Mouse (Mus musculus) liver, postnatal 0 days (tissue): ENCODE results near the gene Nfix. TPM values are rescaled to one million over a fixed set of nuclear protein-coding genes. Genes with fewer than 3 reads are reported as not detected.
A peak's percentile ranks its signal among the peaks of the same experiment; 100 is the strongest.

Experiments used
- ATAC-seq: fragments of 200-750 bp; cut with Nextera tagmentation; 2 replicates; pipeline ENCODE4 v1.8.0; 2017; ENCODE audit warnings: mild to moderate bottlenecking, moderate library complexity
- DNase-seq: peaks from one replicate; pipeline ENCODE4 v3.0.0-alpha.2; 2016
- H3K27ac ChIP-seq: fragments of 300-500 bp; sonication (generic); 2 replicates; pipeline ENCODE4 v1.5.1; 2014; ENCODE audit warnings: antibody characterized with exemption, moderate library complexity, mild to moderate bottlenecking, low read depth
- H3K27me3 ChIP-seq: fragments of 300-500 bp; sonication (generic); 2 replicates; pipeline ENCODE4 v1.6.1; 2014; ENCODE audit warnings: low read length, control low read depth, mixed read lengths; ENCODE audit not compliant: insufficient read depth
- H3K36me3 ChIP-seq: fragments of 300-500 bp; sonication (generic); replicated peaks from 2 replicates; pipeline ENCODE4 v1.6.1; 2014; ENCODE audit warnings: mild to moderate bottlenecking, control low read depth, low read length, moderate library complexity, mixed read lengths; ENCODE audit not compliant: insufficient read depth
- H3K4me1 ChIP-seq: fragments of 300-500 bp; sonication (generic); 2 replicates; pipeline ENCODE4 v1.6.1; 2014; ENCODE audit warnings: antibody characterized with exemption, mild to moderate bottlenecking, control low read depth; ENCODE audit not compliant: insufficient read depth
- H3K4me2 ChIP-seq: fragments of 300-500 bp; sonication (generic); 2 replicates; pipeline ENCODE4 v1.6.1; 2014; ENCODE audit warnings: low read depth, mild to moderate bottlenecking, low read length, moderate library complexity, mixed read lengths
- H3K4me3 ChIP-seq: fragments of 300-500 bp; sonication (generic); 2 replicates; pipeline ENCODE4 v1.5.1; 2014; ENCODE audit warnings: low read depth, low read length
- H3K9ac ChIP-seq: fragments of 300-500 bp; sonication (generic); replicated peaks from 2 replicates; pipeline ENCODE4 v1.6.1; 2014; ENCODE audit warnings: mild to moderate bottlenecking, moderate library complexity
- H3K9me3 ChIP-seq: fragments of 300-500 bp; sonication (generic); 2 replicates; pipeline ENCODE4 v1.6.1; 2016; ENCODE audit warnings: mild to moderate bottlenecking, control low read depth, low read length, mixed read lengths
- CTCF ChIP-seq: sonication (generic); IDR thresholded peaks from 2 replicates; pipeline ENCODE4 v1.5.1; 2016; ENCODE audit warnings: antibody characterized with exemption, low read depth
- EP300 ChIP-seq: IDR thresholded peaks from 2 replicates; pipeline ENCODE4 v1.6.1; 2016; ENCODE audit warnings: antibody characterized with exemption, low read depth, mild to moderate bottlenecking
- WGBS: fragments of 180-500 bp; shearing (Covaris S2); extraction: QIAGEN DNeasy Blood & Tissue Kit; methylation state at CpG from one replicate; pipeline ENCODE4 v1.1.7; 2014; ENCODE audit not compliant: insufficient replicate concordance; 5-methylcytosine and 5-hydroxymethylcytosine counted together
- polyA plus RNA-seq: library from polyadenylated mRNA; unstranded; fragments of >200 nt; fragmentation: Nextera tagmentation; extraction: Ambion mirVana; gene quantifications from 2 replicates; pipeline ENCODE4 v1.2.1, GENCODE M21; 2015

Gene Nfix
- 4.7 and 5.4 TPM in 2 replicates for polyA plus RNA-seq

- ATAC-seq, result peak; percentile 62
- no peak for TF ChIP-seq EP300
- TF ChIP-seq CTCF, result no peak
- Histone ChIP-seq H3K9me3 (no peaks in the 10 kb centered on the region), H3K4me2 (peak within 1 kb of the TSS; percentile 79), H3K27me3 (peaks cover 23% of the 10 kb centered on the region), H3K4me1 (peaks cover 10% of the 10 kb centered on the region), H3K9ac (peak within 1 kb of the TSS; percentile 81), H3K36me3 (no peaks in the 10 kb centered on the region), H3K27ac (peak within 1 kb of the TSS; percentile 77), H3K4me3 (peak within 1 kb of the TSS; percentile 60)
- peak; percentile 76 for DNase-seq
- WGBS, result 2% methylated on average over 34 of the region's 125 CpGs
Measured at GRCm38 (mm10) chr8:84799999-84800831, at the start of gene Nfix. TSS of gene Nfix (minus strand) at chr8:84800344.

DNA sequence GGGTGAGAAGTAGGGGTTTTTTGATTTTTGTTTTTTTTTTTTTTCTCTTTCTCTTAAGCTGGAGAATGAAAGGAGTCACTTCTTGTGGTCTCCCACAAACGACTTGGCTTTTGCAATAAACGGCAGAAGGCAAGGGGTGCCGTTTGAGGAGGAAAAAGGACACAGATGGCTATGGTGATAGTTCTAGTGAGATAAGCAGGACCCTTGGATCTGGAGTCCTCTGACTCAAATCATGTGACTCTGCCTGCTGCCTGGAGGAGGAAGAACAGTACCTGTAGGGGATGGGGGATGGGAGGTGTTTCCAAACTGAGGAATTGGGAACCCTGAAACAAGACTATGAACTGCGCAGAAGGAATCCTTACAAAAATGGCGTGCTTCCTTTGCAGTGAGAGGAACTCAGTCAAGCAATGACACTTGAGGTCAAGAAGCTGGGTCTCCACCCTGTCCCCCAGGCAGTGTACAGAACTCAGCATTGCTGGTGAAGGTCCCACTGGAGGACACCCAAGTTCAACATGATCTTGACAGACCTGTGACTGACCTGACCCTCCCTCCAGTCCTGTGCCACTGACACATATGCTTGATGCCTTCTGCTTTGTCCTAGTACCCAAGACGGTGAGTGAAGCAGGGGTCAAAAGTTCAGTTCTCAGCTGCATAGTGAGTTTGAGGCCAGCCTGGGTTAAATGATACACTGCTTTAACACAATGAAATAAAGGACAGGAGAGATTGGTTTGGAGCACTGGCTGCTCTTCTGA is 47.7 kb upstream of the Nfix start:
- peak overlapping the region; percentile 62 for H3K9ac ChIP-seq
- WGBS, result 15% methylated on average over 6 of the region's 6 CpGs
- DNase-seq, result no peak

GRCm38 (mm10) chr8:84846722-84847572 is 46.8 kb upstream of the Nfix start, which contains the start of gene Calr:
TSS of gene Calr (minus strand) at chr8:84846934.
- H3K27me3 ChIP-seq, result no peaks in the 10 kb centered on the region
- H3K9ac ChIP-seq, result peak within 1 kb of the TSS; percentile 80
- H3K4me1 ChIP-seq, result peaks cover 28% of the 10 kb centered on the region
- H3K4me3 ChIP-seq, result peak within 1 kb of the TSS; percentile 71
- H3K4me2 ChIP-seq, result peak within 1 kb of the TSS; percentile 88
- DNase-seq (peak; percentile 99), ATAC-seq (peak; percentile 99)
- peak; percentile 40; the same call in 1 of the 2 replicates for TF ChIP-seq EP300
- peak; percentile 58 for TF ChIP-seq CTCF
- no peaks in the 10 kb centered on the region for H3K9me3 ChIP-seq
- peaks cover 35% of the 10 kb centered on the region for H3K36me3 ChIP-seq
- WGBS, result under 1% methylated on average over 55 of the region's 55 CpGs
- H3K27ac ChIP-seq, result peak within 1 kb of the TSS; percentile 90

More for the DNA sequence above, 47.7 kb upstream of the Nfix start:
- peaks cover 28% of the 10 kb centered on the region for H3K4me1 ChIP-seq
- peak overlapping the region; percentile 71 for H3K4me3 ChIP-seq
- H3K4me2 ChIP-seq, result peak overlapping the region; percentile 88
- H3K27me3 ChIP-seq, result no peaks in the 10 kb centered on the region
- H3K9me3 ChIP-seq, result no peaks in the 10 kb centered on the region
- H3K36me3 ChIP-seq, result peaks cover 25% of the 10 kb centered on the region
- ATAC-seq, result no peak
- TF ChIP-seq CTCF (no peak), EP300 (peak; percentile 66; the same call in 1 of the 2 replicates)
- H3K27ac ChIP-seq, result peak overlapping the region; percentile 90

DNA sequence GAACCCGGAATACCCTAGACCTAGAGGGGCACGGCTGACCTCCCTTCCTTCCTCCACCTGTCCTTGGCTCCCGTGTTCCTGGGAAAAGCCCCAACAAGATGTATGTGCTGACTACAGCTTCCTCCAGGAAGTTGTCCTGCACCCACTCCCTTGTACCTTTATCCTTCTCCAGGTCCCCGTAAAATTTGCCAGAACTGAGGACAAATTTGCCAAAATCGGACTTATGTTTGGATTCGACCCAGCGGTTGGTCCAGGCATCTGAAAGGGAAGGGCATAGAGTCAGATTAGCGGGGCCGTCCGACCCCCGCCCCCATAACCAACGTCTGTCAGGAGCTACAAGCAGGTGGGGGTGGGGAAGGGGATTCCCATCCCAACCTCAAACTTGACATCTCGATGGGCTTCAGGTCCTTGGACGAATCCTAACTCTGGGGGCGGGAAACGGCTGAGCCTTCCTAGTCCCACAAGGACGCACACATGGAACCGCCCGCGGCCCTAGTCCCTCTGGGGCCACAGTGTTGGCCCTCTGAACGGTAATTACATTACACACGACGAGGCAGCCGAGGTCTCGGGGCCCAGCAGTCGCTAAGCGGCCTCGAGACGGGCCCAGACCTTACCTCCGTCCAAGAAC is 46.1 kb upstream of the Nfix start:
- ATAC-seq (peak; percentile 30), DNase-seq (no peak)
- Histone ChIP-seq H3K27ac (peak overlapping the region; percentile 85), H3K36me3 (peaks cover 41% of the 10 kb centered on the region), H3K27me3 (no peaks in the 10 kb centered on the region), H3K4me1 (peaks cover 31% of the 10 kb centered on the region), H3K9ac (peak overlapping the region; percentile 80), H3K9me3 (no peaks in the 10 kb centered on the region), H3K4me2 (peak overlapping the region; percentile 88), H3K4me3 (peak overlapping the region; percentile 71)
- TF ChIP-seq EP300 (no peak), CTCF (no peak)
- under 1% methylated on average over 30 of the region's 30 CpGs for WGBS

DNA sequence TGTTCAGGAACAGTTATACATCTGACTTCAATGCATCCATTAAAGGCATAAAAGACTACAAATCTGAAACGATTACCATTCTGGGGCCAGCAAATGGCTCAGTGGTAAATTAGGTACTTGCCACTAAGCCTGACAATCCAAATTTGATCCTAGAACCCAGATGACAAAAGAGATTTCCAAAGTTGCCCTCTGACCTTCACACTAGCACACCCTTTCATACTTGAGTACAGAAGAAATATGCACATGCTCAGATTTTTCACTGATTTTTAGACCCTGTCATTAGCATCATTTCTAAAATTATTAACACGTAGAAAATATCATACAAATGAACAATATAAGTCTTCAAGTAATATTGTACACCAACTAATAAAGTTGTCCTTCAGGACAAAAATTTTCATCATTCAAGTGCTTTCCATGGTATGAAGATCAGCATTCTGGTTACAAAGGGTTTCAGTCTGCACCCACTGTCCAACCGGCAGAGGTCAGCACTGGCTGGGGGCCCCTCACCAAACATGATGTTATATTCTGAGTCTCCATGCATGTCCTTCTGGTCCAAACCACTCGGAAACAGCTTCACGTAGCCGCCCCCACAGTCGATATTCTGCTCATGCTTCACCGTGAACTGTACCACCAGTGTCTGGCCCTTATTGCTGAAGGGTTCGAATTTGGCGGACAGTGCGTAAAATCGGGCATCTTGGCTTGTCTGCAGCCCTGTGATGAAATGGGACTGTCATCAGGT is 45.4 kb upstream of the Nfix start:
- H3K36me3 ChIP-seq, result peaks cover 43% of the 10 kb centered on the region
- peak; percentile 63 for DNase-seq
- 11% methylated on average over 12 of the region's 12 CpGs for WGBS
- no peaks in the 10 kb centered on the region for H3K27me3 ChIP-seq
- peaks cover 32% of the 10 kb centered on the region for H3K4me1 ChIP-seq
- peak; percentile 73 for TF ChIP-seq CTCF
- no peak for TF ChIP-seq EP300
- H3K4me3 ChIP-seq, result peak overlapping the region; percentile 71
- peak overlapping the region; percentile 88 for H3K4me2 ChIP-seq
- no peak for ATAC-seq
- peak overlapping the region; percentile 80 for H3K9ac ChIP-seq
- H3K27ac ChIP-seq, result peak overlapping the region; percentile 85; the same call in 1 of the 2 replicates
- no peaks in the 10 kb centered on the region for H3K9me3 ChIP-seq
